Mouse (Mus musculus) cerebellum, postnatal 10 days (tissue): ENCODE measurements at regions not wholly inside any gene's neighbourhood (a gene's known extent, or its start where the extent isn't known, plus 50 kb on each side); places are given as distances from the start of the nearest gene placed in this dataset.

ENCODE experiments used
- DNase-seq, 2 experiments: peaks; one replicate each; pipeline ENCODE4 v3.0.0; 2021; ENCODE audit warnings: mixed read lengths in 2 of 2

DNA sequence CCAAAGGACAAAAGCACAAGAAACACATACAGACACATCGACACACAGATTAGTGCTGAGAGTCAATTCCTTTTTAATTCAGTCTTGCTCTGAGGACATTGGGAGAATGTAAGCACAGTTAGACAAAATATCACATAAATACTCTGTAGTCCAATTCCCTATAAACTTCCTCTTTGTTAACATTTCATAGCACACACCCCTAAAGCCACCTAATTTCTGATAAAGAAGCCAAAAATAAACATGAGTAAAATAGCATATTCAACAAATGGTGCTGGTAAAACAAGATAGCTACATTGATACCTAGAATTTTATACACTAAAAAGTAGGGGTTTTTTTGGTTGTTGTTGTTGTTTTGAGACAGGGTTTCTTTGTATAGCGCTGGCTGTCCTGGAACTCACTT lies 356.6 kb downstream of the Smarca1 start:
- DNase-seq: no peak

DNA sequence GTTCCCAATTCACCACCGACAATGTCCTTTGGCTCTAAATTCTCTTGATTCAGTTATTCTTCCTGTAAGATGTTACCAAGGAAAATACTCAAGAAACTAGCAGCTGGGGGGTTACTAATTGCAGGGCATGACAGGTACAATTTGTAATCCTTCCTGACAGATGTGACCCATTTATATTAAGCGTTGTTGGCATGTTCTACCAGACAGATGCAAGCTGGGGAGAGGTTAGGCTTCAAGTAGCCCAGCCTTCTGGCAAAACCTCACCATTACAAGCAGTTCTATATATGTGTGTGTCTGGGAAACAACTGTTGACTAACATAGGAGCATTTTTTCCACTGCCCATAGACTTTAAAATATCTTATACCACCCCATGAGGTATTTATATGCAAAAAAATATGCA lies 397.7 kb downstream of the Smarca1 start:
- no peak for DNase-seq

DNA sequence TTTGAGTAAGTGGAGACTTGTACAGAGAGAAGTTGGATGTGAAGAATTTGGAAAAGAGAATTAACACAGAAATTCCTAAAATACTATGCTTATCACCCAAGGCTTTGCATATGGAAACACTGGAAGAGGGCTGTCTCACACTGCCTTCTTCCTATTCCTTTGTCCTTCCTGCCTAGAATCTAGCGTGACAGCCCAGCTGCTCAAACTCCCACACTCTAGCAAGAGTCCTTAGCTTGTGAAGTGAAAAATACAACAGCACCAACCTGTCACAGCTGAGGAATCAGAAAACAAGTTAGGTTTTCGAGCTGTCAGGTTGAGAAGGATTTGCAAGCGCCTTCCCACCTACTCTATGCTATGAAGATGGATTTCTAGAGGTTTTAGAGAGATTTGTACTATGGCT lies 410.0 kb downstream of the Smarca1 start:
- DNase-seq: no peak

DNA sequence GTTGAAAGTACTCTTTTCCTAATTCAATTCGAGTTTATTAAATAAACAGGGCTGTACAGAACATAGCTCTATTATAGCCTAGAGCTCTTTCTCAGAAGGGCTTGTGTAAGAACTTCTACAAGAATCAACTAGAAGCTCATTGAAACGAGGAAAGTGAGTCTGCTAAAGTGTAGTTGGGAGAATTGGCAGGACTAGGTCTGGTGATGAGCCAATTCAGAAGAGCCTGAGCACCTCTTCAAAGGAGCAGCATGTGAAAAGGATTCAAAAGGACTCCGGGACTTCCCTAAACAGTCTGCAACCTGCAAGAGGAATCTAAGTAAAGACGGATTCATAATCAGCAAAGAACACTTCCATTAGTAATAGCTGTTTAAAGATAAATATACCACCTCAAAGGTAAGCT lies 414.5 kb downstream of the Smarca1 start:
- no peak for DNase-seq

DNA sequence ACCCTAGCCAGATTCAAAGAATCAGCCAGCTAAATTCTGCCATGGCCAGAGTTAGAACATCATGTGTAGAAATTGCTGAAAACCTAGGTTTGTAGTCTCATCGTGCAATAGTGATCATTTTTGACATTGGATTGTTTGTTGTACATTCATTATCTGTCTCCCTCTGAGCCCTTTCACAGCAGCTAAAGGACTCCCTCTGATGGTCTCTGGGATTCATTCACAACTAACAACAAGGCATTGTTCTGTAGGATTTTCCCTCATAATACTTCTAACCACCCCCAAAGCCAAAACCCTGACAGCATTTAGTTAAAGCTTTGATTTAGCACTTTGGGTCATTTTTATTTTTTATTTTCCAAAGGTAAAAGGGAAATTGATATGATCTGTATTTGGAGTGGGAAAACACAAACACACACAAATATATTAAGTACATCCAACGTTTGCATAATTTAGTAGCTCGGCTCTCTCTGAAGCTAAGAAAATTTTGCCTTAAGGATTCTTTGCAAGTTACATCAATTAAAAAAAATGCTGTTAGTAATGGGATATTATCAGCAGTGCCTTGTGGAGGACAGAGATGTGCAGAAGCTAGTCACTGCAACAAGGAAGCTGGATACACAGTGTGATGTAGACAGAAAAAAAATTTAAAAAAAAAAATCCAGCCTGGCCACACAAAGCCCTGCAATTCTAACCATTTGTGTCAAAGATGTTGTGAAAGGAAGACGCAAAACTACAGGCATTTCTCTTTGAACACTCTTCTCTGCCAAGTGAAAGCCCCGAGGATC lies 425.9 kb downstream of the Smarca1 start:
- peak in 1 of 2 experiments; percentile 1 for DNase-seq

DNA sequence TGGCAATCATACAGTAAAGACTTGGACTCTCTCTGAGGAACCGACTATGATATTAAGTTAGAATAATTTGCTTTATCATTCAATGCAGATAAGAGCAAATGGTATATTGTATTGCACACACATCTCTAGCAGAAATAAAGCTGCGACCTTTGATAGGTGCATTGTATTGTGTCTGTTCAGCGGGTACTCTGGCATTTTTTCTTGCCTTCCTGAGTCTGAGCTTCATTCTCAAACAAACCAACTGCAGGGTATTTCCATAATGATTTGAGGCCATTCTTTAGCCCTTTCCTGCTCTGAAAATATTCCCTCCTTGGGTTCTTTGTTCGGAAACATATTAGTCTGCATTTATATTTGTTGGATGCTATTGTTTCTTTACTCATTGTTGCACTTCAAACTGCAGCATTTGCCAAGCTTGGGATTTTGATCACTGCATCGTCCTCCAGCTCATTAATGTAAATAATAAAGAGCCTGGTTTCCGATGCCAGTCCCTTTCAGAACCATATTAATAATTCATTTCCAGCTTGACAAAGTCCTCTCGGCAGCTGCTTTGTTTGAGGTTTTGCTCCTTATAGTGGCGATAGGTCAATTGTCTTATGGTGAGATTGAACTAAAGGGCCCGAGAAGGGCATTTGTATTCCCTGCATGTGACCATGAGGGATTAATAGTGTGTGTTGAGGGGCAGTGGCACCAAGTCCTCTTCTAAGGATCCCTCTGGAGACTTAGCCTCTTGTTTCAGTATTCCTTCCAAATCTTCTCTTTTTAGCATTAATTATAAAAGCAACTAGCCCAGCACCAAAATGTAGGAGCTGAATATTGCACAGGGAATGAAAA lies 430.9 kb downstream of the Smarca1 start:
- no peak for DNase-seq
